Mouse (Mus musculus) heart, postnatal 10 days (tissue): ENCODE measurements around the gene Gm11027. TPM values are rescaled to one million over a fixed set of nuclear protein-coding genes. Genes with fewer than 3 reads are reported as not detected.
"Not testable (repeated sequence)": the region's sequence is repeated elsewhere in the genome, so short reads cannot be mapped to it uniquely, and the experiment has no call there.

Source experiments
- DNase-seq, 2 experiments: peaks; one replicate each; pipeline ENCODE4 v3.0.0; 2021
- intact Hi-C: fragments of 180-260 bp; cut with DNase I; formaldehyde crosslinking; loops from one replicate; pipeline ENCODE4 v1.15.1; 2025
- total RNA-seq, 2 experiments: library from RNA; stranded (reverse); gene quantifications; 2 replicates each; pipeline ENCODE4 v1.2.3; 2021

Gm11027 gene
- total RNA-seq, result not detected

- DNase-seq, intact Hi-C loops: not testable (repeated sequence)
These were observed at the start of gene Gm11027 for GRCm38 (mm10) chr12:116275086-116275485. Gene Gm11027 (plus strand): TSS chr12:116275386.

- DNase-seq, result no peak
- intact Hi-C loops, result no loop called here
These were observed 48.7 kb upstream of the Gm11027 start for GRCm38 (mm10) chr12:116226289-116227057.

- intact Hi-C loops, result no loop called here
- DNase-seq, result no peak
These were observed 45.7 kb upstream of the Gm11027 start for GRCm38 (mm10) chr12:116229451-116229850.

GRCm38 (mm10) chr12:116231612-116232011 is 43.6 kb upstream of the Gm11027 start:
- intact Hi-C loops, result loop anchor here (5.0 kb wide), 1 partner anchor 51 kb away; the partner anchor contains the start of gene Esyt2

GRCm38 (mm10) chr12:116232061-116232460 is 43.1 kb upstream of the Gm11027 start:
- intact Hi-C loops, result loop anchor here (5.0 kb wide), 1 partner anchor 50 kb away; the partner anchor contains the start of gene Esyt2
- DNase-seq, result peak in 1 of 2 experiments; percentile 7

More at GRCm38 (mm10) chr12:116231612-116232011, 43.6 kb upstream of the Gm11027 start:
- peak; percentile 78 to 83 for DNase-seq

GRCm38 (mm10) chr12:116235356-116235755 is 39.8 kb upstream of the Gm11027 start:
- intact Hi-C loops, result no loop called here
- DNase-seq, result no peak

GRCm38 (mm10) chr12:116236658-116237057 is 38.5 kb upstream of the Gm11027 start:
- no peak for DNase-seq
- intact Hi-C loops, result no loop called here

- intact Hi-C loops, result no loop called here
- DNase-seq, result no peak
These were observed 36.8 kb upstream of the Gm11027 start for GRCm38 (mm10) chr12:116238370-116238769.

- intact Hi-C loops, result no loop called here
- no peak for DNase-seq
These were observed 36.4 kb upstream of the Gm11027 start for GRCm38 (mm10) chr12:116238803-116239202.

GRCm38 (mm10) chr12:116244601-116245000 is 30.6 kb upstream of the Gm11027 start:
- no peak for DNase-seq
- intact Hi-C loops, result no loop called here

GRCm38 (mm10) chr12:116254652-116255051 is 20.5 kb upstream of the Gm11027 start:
- DNase-seq, result no peak
- intact Hi-C loops, result no loop called here

GRCm38 (mm10) chr12:116255636-116256035 is 19.6 kb upstream of the Gm11027 start:
- intact Hi-C loops, result no loop called here
- no peak for DNase-seq

GRCm38 (mm10) chr12:116258321-116258720 is 16.9 kb upstream of the Gm11027 start:
- intact Hi-C loops, result no loop called here
- DNase-seq, result no peak

GRCm38 (mm10) chr12:116262555-116263341 is 12.4 kb upstream of the Gm11027 start, which contains the start of gene Wdr60:
Gene Wdr60 (minus strand): TSS chr12:116263022.
- intact Hi-C loops, result loop anchor here (5.0 kb wide), 1 partner anchor 140 kb away; no protein-coding TSS in a partner anchor
- DNase-seq, result peak; percentile 90

GRCm38 (mm10) chr12:116264756-116265155 is 10.4 kb upstream of the Gm11027 start:
- intact Hi-C loops, result loop anchor here (2.0 to 5.0 kb wide), 2 partner anchors 14 to 138 kb away; no protein-coding TSS in a partner anchor
- DNase-seq, result no peak

GRCm38 (mm10) chr12:116265275-116265674 is 9.9 kb upstream of the Gm11027 start:
- no peak for DNase-seq
- intact Hi-C loops, result loop anchor here (2.0 kb wide), 1 partner anchor 14 kb away; no protein-coding TSS in a partner anchor

GRCm38 (mm10) chr12:116269450-116269849 is 5.7 kb upstream of the Gm11027 start:
- DNase-seq, result no peak
- intact Hi-C loops, result no loop called here

- intact Hi-C loops, result no loop called here
- no peak for DNase-seq
These were observed 4.6 kb upstream of the Gm11027 start for GRCm38 (mm10) chr12:116270538-116270937.

- intact Hi-C loops, result no loop called here
These were observed 4.1 kb upstream of the Gm11027 start for GRCm38 (mm10) chr12:116271071-116271470.

GRCm38 (mm10) chr12:116273733-116274132 is 1.5 kb upstream of the Gm11027 start:
- intact Hi-C loops, result no loop called here
- DNase-seq, result no peak

More at GRCm38 (mm10) chr12:116271071-116271470, 4.1 kb upstream of the Gm11027 start:
- DNase-seq, result no peak

- DNase-seq, result no peak
- intact Hi-C loops, result no loop called here
These were observed 445 bp downstream of the Gm11027 start for GRCm38 (mm10) chr12:116275631-116276030.
